In genomic region chr12:40842251-40842988, GRCm38 (mm10) we compare ENCODE assay signal across 9 mouse cellular contexts.
DNase-seq lines count a peak whose midpoint lies in the region; ATAC-seq and TF ChIP-seq lines count a peak whose summit lies in the region.
"Had no signal": no experiment of that assay in that cellular context is flagged by ENCODE, and none has a peak within 500 bp of the region (broad histone marks: within the 10 kb centered on the region; RNA-seq: fewer than 3 reads in every experiment).

No protein-coding gene starts in this region.

- peak; percentile 69 for TF ChIP-seq CTCF in layer of hippocampus, adult 2 months (conservative IDR thresholded peaks at IDR 0.05)

- no peaks in the 10 kb centered on the region for H3K27me3 ChIP-seq in midbrain, embryonic 16.5 days (ENCODE audit: control insufficient read depth, insufficient read depth, low read depth, low read length)

- no peak overlapping the region for H3K4me3 ChIP-seq in layer of hippocampus, adult 2 months
- no peak overlapping the region for H3K4me3 ChIP-seq in midbrain, embryonic 16.5 days (ENCODE audit: low read depth, low read length)

- DNase-seq in layer of hippocampus, adult 2 months (ENCODE audit: low spot score in 2 of 2) = no peak
- no peak for DNase-seq in layer of hippocampus, postnatal 14 days (ENCODE audit: low spot score in 2 of 2)
- peak; percentile 26 for DNase-seq in MN1 (ENCODE audit: low spot score)
- peak; percentile 41 for DNase-seq in c-Kit-positive CD71-positive TER-119-negative erythroid progenitor cells, embryonic 14.5 days (ENCODE audit: low read depth)
- no peak for DNase-seq in right cerebral cortex, postnatal 10 days (ENCODE audit: low spot score in 2 of 2)
- DNase-seq: kidney, postnatal 25 days had no signal

- 0 out of 2 replicates have a peak, but pooled peaks cover 2% of the 10 kb centered on the region for H3K36me3 ChIP-seq in midbrain, embryonic 16.5 days (ENCODE audit: control insufficient read depth, insufficient read depth, low read length)

- H3K9ac ChIP-seq in midbrain, embryonic 16.5 days (ENCODE audit: low read depth, low read length) = no peak overlapping the region

- peak; percentile 52; the same call in 1 of the 2 replicates for ATAC-seq in midbrain, embryonic 16.5 days
- ATAC-seq in megakaryocyte progenitor cell, adult 5-6 weeks (replicated peaks; ENCODE audit: poor library complexity) = no peak

- 77% methylated on average over 10 of the region's 10 CpGs for WGBS in midbrain, embryonic 16.5 days

- peaks cover 7% of the 10 kb centered on the region for H3K4me1 ChIP-seq in midbrain, embryonic 16.5 days (ENCODE audit: control insufficient read depth, insufficient read depth, low read length)

- H3K9me3 ChIP-seq in midbrain, embryonic 16.5 days (replicated peaks; ENCODE audit: control insufficient read depth, low read length, poor library complexity, severe bottlenecking) = no peaks in the 10 kb centered on the region

- no peak overlapping the region for H3K4me2 ChIP-seq in midbrain, embryonic 16.5 days (ENCODE audit: low read length)

- H3K27ac ChIP-seq in layer of hippocampus, adult 2 months = peak overlapping the region; percentile 43; the same call in 1 of the 2 replicates
- H3K27ac ChIP-seq in midbrain, embryonic 16.5 days (ENCODE audit: low read length) = no peak overlapping the region
- H3K27ac ChIP-seq: macrophage had no signal

Comparison
In these comparisons a context has a peak if more than half of its experiments do, and no peak if none do; other contexts are left out.
1. DNase-seq: peak in MN1 (single experiment) and c-Kit-positive CD71-positive TER-119-negative erythroid progenitor cells, embryonic 14.5 days (single experiment); none in layer of hippocampus, adult 2 months (0 of 2), layer of hippocampus, postnatal 14 days (0 of 2) and right cerebral cortex, postnatal 10 days (0 of 2).